Mouse (Mus musculus) MEL (cell line): ENCODE measurements around the gene Calhm3. TPM values are rescaled to one million over a fixed set of nuclear protein-coding genes. Genes with fewer than 3 reads are reported as not detected.

Source experiments
- DNase-seq: peaks from one replicate; pipeline ENCODE4 v3.0.0; 2011; ENCODE audit warnings: low read depth, low spot score
- H3K27ac ChIP-seq: 2 replicates; pipeline ENCODE4 v1.5.1; 2012; ENCODE audit warnings: low read depth, mild to moderate bottlenecking, control low read depth, low read length, moderate library complexity; ENCODE audit not compliant: control insufficient read depth
- H3K27me3 ChIP-seq, 2 experiments: fragments of 150-350 bp in 1 of 2; sonication (generic) in 1 of 2; 2 replicates each; pipeline ENCODE4 v1.6.1; 2012; ENCODE audit warnings: low read length in 2 of 2, mild to moderate bottlenecking in 2 of 2, improper control_type of control experiment in 1 of 2, moderate library complexity in 1 of 2; ENCODE audit not compliant: insufficient read depth in 2 of 2, control insufficient read depth in 1 of 2
- H3K36me3 ChIP-seq, 2 experiments: 2 replicates each; pipeline ENCODE4 v1.6.1; 2012 to 2014; ENCODE audit warnings: low read length in 2 of 2, improper control_type of control experiment in 1 of 2, inconsistent platforms in 1 of 2, mild to moderate bottlenecking in 1 of 2; ENCODE audit not compliant: insufficient read depth in 2 of 2, control insufficient read depth in 1 of 2
- H3K4me1 ChIP-seq, 2 experiments: fragments of 150-350 bp in 1 of 2; sonication (generic) in 1 of 2; 2 replicates each; pipeline ENCODE4 v1.6.1; 2012; ENCODE audit warnings: low read length in 2 of 2, improper control_type of control experiment in 1 of 2, mild to moderate bottlenecking in 1 of 2; ENCODE audit not compliant: insufficient read depth in 2 of 2, control insufficient read depth in 1 of 2
- H3K4me3 ChIP-seq, 2 experiments: fragments of 150-350 bp in 1 of 2; sonication (generic) in 1 of 2; 2 replicates each; pipeline ENCODE4 v1.5.1; 2012; ENCODE audit warnings: low read depth in 2 of 2, low read length in 2 of 2, mild to moderate bottlenecking in 2 of 2, moderate library complexity in 2 of 2, control low read depth in 1 of 2, improper control_type of control experiment in 1 of 2; ENCODE audit not compliant: control insufficient read depth in 1 of 2, insufficient read depth in 1 of 2
- H3K79me2 ChIP-seq: 2 replicates; pipeline ENCODE4 v1.6.1; 2012; ENCODE audit warnings: mild to moderate bottlenecking, low read length, moderate library complexity; ENCODE audit not compliant: control insufficient read depth, poor library complexity, insufficient read depth
- H3K9ac ChIP-seq: 2 replicates; pipeline ENCODE4 v1.6.1; 2012; ENCODE audit warnings: low read depth, mild to moderate bottlenecking, control low read depth, low read length, moderate library complexity; ENCODE audit not compliant: control insufficient read depth, poor library complexity, severe bottlenecking
- H3K9me3 ChIP-seq: fragments of 150-350 bp; sonication (generic); replicated peaks from 2 replicates; pipeline ENCODE4 v1.6.1; 2012; ENCODE audit warnings: mild to moderate bottlenecking, low read length, improper control_type of control experiment, moderate library complexity; ENCODE audit not compliant: insufficient read depth
- BHLHE40 ChIP-seq: IDR thresholded peaks from 2 replicates; pipeline ENCODE4 v1.6.1; 2012; ENCODE audit warnings: low read depth, mild to moderate bottlenecking, inconsistent platforms, low read length, improper control_type of control experiment, borderline replicate concordance
- CHD2 ChIP-seq: IDR thresholded peaks from 2 replicates; pipeline ENCODE4 v1.6.1; 2011; ENCODE audit warnings: low read length, improper control_type of control experiment
- CTCF ChIP-seq, 3 experiments: IDR thresholded peaks in 2 of 3; conservative IDR thresholded peaks in 1 of 3; 2 replicates each; pipeline ENCODE4 v1.5.1; 2011 to 2012; ENCODE audit warnings: low read length in 3 of 3, low read depth in 2 of 3, mild to moderate bottlenecking in 2 of 3, improper control_type of control experiment in 1 of 3, inconsistent platforms in 1 of 3, mixed read lengths in 1 of 3, moderate library complexity in 1 of 3; ENCODE audit not compliant: control insufficient read depth in 1 of 3, insufficient read depth in 1 of 3, poor library complexity in 1 of 3, severe bottlenecking in 1 of 3
- E2F4 ChIP-seq: IDR thresholded peaks from 2 replicates; pipeline ENCODE4 v1.6.1; 2011; ENCODE audit warnings: low read depth, low read length, improper control_type of control experiment, borderline replicate concordance
- ELF1 ChIP-seq: IDR thresholded peaks from 2 replicates; pipeline ENCODE4 v1.6.1; 2014; ENCODE audit warnings: low read depth, mild to moderate bottlenecking, inconsistent platforms, low read length, improper control_type of control experiment, moderate library complexity
- EP300 ChIP-seq, 2 experiments: IDR thresholded peaks; 2 replicates each; pipeline ENCODE4 v1.6.1; 2011; ENCODE audit warnings: improper control_type of control experiment in 2 of 2, low read length in 2 of 2, low read depth in 1 of 2, mild to moderate bottlenecking in 1 of 2
- GABPA ChIP-seq: IDR thresholded peaks from 2 replicates; pipeline ENCODE4 v1.6.1; 2012; ENCODE audit warnings: low read depth, mild to moderate bottlenecking, inconsistent platforms, low read length, improper control_type of control experiment, moderate library complexity
- HCFC1 ChIP-seq: IDR thresholded peaks from 2 replicates; pipeline ENCODE4 v1.6.1; 2012; ENCODE audit warnings: low read depth, mild to moderate bottlenecking, inconsistent platforms, low read length, improper control_type of control experiment, moderate library complexity
- JUND ChIP-seq: IDR thresholded peaks from 2 replicates; pipeline ENCODE4 v1.6.1; 2011; ENCODE audit warnings: low read depth, mild to moderate bottlenecking, improper control_type of control experiment, low read length
- KAT2A ChIP-seq: conservative IDR thresholded peaks from 2 replicates; pipeline ENCODE4 v1.6.1; 2012; ENCODE audit warnings: low read depth, low read length, improper control_type of control experiment, inconsistent platforms
- MAX ChIP-seq: IDR thresholded peaks from 2 replicates; pipeline ENCODE4 v1.6.1; 2011; ENCODE audit warnings: low read length, improper control_type of control experiment
- MAZ ChIP-seq: IDR thresholded peaks from 2 replicates; pipeline ENCODE4 v1.6.1; 2012; ENCODE audit warnings: low read depth, mild to moderate bottlenecking, inconsistent platforms, low read length, improper control_type of control experiment
- MYB ChIP-seq: IDR thresholded peaks from 2 replicates; pipeline ENCODE4 v1.6.1; 2011; ENCODE audit warnings: mild to moderate bottlenecking, low read depth, low read length, improper control_type of control experiment
- MYC ChIP-seq: IDR thresholded peaks from 2 replicates; pipeline ENCODE4 v1.6.1; 2011; ENCODE audit warnings: low read depth, mild to moderate bottlenecking, low read length, improper control_type of control experiment, moderate library complexity
- POLR2A ChIP-seq, 2 experiments: IDR thresholded peaks; 2 replicates each; pipeline ENCODE4 v1.6.1; 2011 to 2012; ENCODE audit warnings: low read length in 2 of 2, mild to moderate bottlenecking in 2 of 2, control low read depth in 1 of 2, improper control_type of control experiment in 1 of 2, low read depth in 1 of 2, moderate library complexity in 1 of 2; ENCODE audit not compliant: control insufficient read depth in 1 of 2, insufficient read depth in 1 of 2, poor library complexity in 1 of 2
- POLR2AphosphoS2 ChIP-seq: IDR thresholded peaks from 2 replicates; pipeline ENCODE4 v1.6.1; 2011; ENCODE audit warnings: low read length, improper control_type of control experiment
- POLR2AphosphoS5 ChIP-seq: IDR thresholded peaks from 2 replicates; pipeline ENCODE4 v1.6.1; 2012; ENCODE audit warnings: low read depth, borderline replicate concordance, mild to moderate bottlenecking, inconsistent platforms, low read length, moderate library complexity, mixed read lengths
- RCOR1 ChIP-seq: IDR thresholded peaks from 2 replicates; pipeline ENCODE4 v1.6.1; 2012; ENCODE audit warnings: low read depth, mild to moderate bottlenecking, inconsistent platforms, low read length, improper control_type of control experiment
- SMC3 ChIP-seq: IDR thresholded peaks from 2 replicates; pipeline ENCODE4 v1.6.1; 2011; ENCODE audit warnings: low read depth, low read length, improper control_type of control experiment
- TAL1 ChIP-seq: IDR thresholded peaks from 2 replicates; pipeline ENCODE4 v1.6.1; 2012; ENCODE audit warnings: mild to moderate bottlenecking, inconsistent platforms, low read length, moderate library complexity, mixed read lengths
- TBP ChIP-seq: IDR thresholded peaks from 2 replicates; pipeline ENCODE4 v1.8.0; 2011; ENCODE audit warnings: low read depth, low read length, improper control_type of control experiment
- TCF12 ChIP-seq: IDR thresholded peaks from 2 replicates; pipeline ENCODE4 v1.6.1; 2014; ENCODE audit warnings: low read depth, mild to moderate bottlenecking, inconsistent platforms, low read length, improper control_type of control experiment, moderate library complexity
- UBTF ChIP-seq: IDR thresholded peaks from 2 replicates; pipeline ENCODE4 v1.6.1; 2012; ENCODE audit warnings: low read depth, mild to moderate bottlenecking, inconsistent platforms, low read length, improper control_type of control experiment, moderate library complexity, borderline replicate concordance; ENCODE audit not compliant: insufficient read depth
- USF1 ChIP-seq: IDR thresholded peaks from 2 replicates; pipeline ENCODE4 v1.6.1; 2014; ENCODE audit warnings: low read depth, mild to moderate bottlenecking, inconsistent platforms, low read length, improper control_type of control experiment, moderate library complexity
- ZC3H11A ChIP-seq: IDR thresholded peaks from 2 replicates; pipeline ENCODE4 v1.6.1; 2012; ENCODE audit warnings: low read depth, mild to moderate bottlenecking, inconsistent platforms, low read length, improper control_type of control experiment
- ZNF384 ChIP-seq: IDR thresholded peaks from 2 replicates; pipeline ENCODE4 v1.6.1; 2012; ENCODE audit warnings: low read depth, mild to moderate bottlenecking, inconsistent platforms, low read length, improper control_type of control experiment
- polyA plus RNA-seq, 2 experiments: library from polyadenylated mRNA; stranded (reverse) in 1 of 2; unstranded in 1 of 2; fragments of >175 nt in 1 of 2; fragments of >200 nt in 1 of 2; gene quantifications; 2 replicates each; pipeline versions ENCODE4 v1.2.1 to v1.2.4; 2012; ENCODE audit warnings: low replicate concordance in 2 of 2, low read depth in 1 of 2; ENCODE audit not compliant: insufficient read length in 2 of 2, insufficient read depth in 1 of 2, missing spikeins in 1 of 2
- total RNA-seq: library from RNA; depleted of rRNA; stranded (reverse); fragments of 300-350 nt; gene quantifications from 2 replicates; pipeline ENCODE4 v1.2.3, GENCODE M21; 2012

Calhm3 gene
- total and polyA plus RNA-seq, 3 experiments, result not detected

DNA sequence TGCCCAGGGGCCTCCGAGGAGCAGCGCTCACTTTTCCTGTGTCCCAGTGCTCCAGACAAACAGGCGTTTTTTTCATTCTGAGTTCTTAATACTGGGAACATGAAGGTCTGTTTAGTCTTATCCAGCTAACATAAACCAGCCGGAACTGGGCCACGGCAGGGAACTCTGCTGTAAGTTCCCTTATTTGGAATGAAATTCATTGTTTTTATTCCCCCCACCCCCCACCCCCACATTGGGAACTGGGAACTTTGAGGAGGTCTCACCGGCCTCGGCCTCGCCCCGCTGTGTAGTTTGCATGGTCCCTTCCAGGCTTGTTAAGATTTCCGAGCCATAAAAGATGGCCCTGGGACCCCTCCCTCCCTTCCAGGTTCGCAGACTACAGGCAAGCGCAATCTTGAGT, 44.4 kb upstream of the Calhm3 start:
- DNase-seq, result no peak
- Histone ChIP-seq H3K36me3 (no peaks in the 10 kb centered on the region), H3K9me3 (no peaks in the 10 kb centered on the region), H3K27ac (no peak overlapping the region), H3K27me3 (no peaks in the 10 kb centered on the region; a peak in 2 of 4 replicates), H3K4me3 (no peak overlapping the region), H3K79me2 (no peaks in the 10 kb centered on the region), H3K9ac (no peak overlapping the region)
- TF ChIP-seq ELF1 (no peak), BHLHE40 (no peak), POLR2AphosphoS5 (no peak), E2F4 (no peak), HCFC1 (no peak), MAZ (no peak), JUND (no peak), ZC3H11A (no peak), EP300 (IDR thresholded peaks at IDR 0.05; ENCODE audit: low read depth in 1 of 2, low read length in 2 of 2) (no peak), TBP (no peak), GABPA (no peak), POLR2AphosphoS2 (no peak)
- TF ChIP-seq, all 39 proteins: peak for 0
- H3K4me1 ChIP-seq, result peaks cover 0 to 3% of the 10 kb centered on the region in 2 experiments; a peak in 1 of 4 replicates

GRCm38 (mm10) chr19:47198671-47199350, 41.2 kb upstream of the Calhm3 start:
- Histone ChIP-seq H3K9me3 (no peaks in the 10 kb centered on the region), H3K4me1 (peaks cover 0 to 3% of the 10 kb centered on the region in 2 experiments; a peak in 1 of 4 replicates), H3K4me3 (no peak overlapping the region), H3K27ac (no peak overlapping the region), H3K79me2 (no peaks in the 10 kb centered on the region), H3K27me3 (no peaks in the 10 kb centered on the region; a peak in 1 of 4 replicates), H3K9ac (no peak overlapping the region), H3K36me3 (no peaks in the 10 kb centered on the region)
- TF ChIP-seq RCOR1, result no peak
- no peak for TF ChIP-seq ZNF384
- no peak for TF ChIP-seq KAT2A
- TF ChIP-seq MYB, result no peak
- TF ChIP-seq MYC, result no peak
- TF ChIP-seq TCF12, result no peak
- TF ChIP-seq USF1, result no peak
- TF ChIP-seq TAL1, result no peak
- no peak for TF ChIP-seq POLR2A (IDR thresholded peaks at IDR 0.05; ENCODE audit: control insufficient read depth in 1 of 2, insufficient read depth in 1 of 2, low read depth in 1 of 2, low read length in 2 of 2, poor library complexity in 1 of 2)
- no peak for TF ChIP-seq ELF1
- TF ChIP-seq MAX, result no peak
- no peak for TF ChIP-seq EP300 (IDR thresholded peaks at IDR 0.05; ENCODE audit: low read depth in 1 of 2, low read length in 2 of 2)
- TF ChIP-seq CHD2, result no peak
- no peak for TF ChIP-seq UBTF
- TF ChIP-seq CTCF (IDR thresholded peaks at IDR 0.05 in 2 of 3, conservative IDR thresholded peaks at IDR 0.05 in 1 of 3; ENCODE audit: control insufficient read depth in 1 of 3, insufficient read depth in 1 of 3, low read depth in 2 of 3, low read length in 3 of 3, poor library complexity in 1 of 3, severe bottlenecking in 1 of 3), result no peak
- no peak for TF ChIP-seq MAZ
- no peak for TF ChIP-seq SMC3
- DNase-seq, result no peak
